Mouse (Mus musculus) liver, embryonic 15.5 days (tissue): ENCODE results near the gene Ift43. TPM values are rescaled to one million over a fixed set of nuclear protein-coding genes. Genes with fewer than 3 reads are reported as not detected.
A peak's percentile ranks its signal among the peaks of the same experiment; 100 is the strongest.

ENCODE experiments used
- ATAC-seq: fragments of 200-750 bp; cut with Nextera tagmentation; 2 replicates; pipeline ENCODE4 v1.8.0; 2017; ENCODE audit warnings: moderate number of reproducible peaks, mild to moderate bottlenecking, moderate library complexity; ENCODE audit not compliant: insufficient read depth
- H3K27ac ChIP-seq: fragments of 300-500 bp; sonication (generic); replicated peaks from 2 replicates; pipeline ENCODE4 v1.5.1; 2015; ENCODE audit warnings: mild to moderate bottlenecking, inconsistent platforms
- H3K27me3 ChIP-seq: fragments of 300-500 bp; sonication (generic); 2 replicates; pipeline ENCODE4 v1.6.1; 2015; ENCODE audit warnings: mild to moderate bottlenecking, inconsistent platforms
- H3K36me3 ChIP-seq: fragments of 300-500 bp; sonication (generic); replicated peaks from 2 replicates; pipeline ENCODE4 v1.6.1; 2015; ENCODE audit warnings: moderate library complexity, mild to moderate bottlenecking, inconsistent platforms
- H3K4me1 ChIP-seq: fragments of 300-500 bp; sonication (generic); replicated peaks from 2 replicates; pipeline ENCODE4 v1.6.1; 2015; ENCODE audit warnings: inconsistent platforms
- H3K4me2 ChIP-seq: fragments of 300-500 bp; sonication (generic); 2 replicates; pipeline ENCODE4 v1.6.1; 2015; ENCODE audit warnings: moderate library complexity, mild to moderate bottlenecking, inconsistent platforms
- H3K4me3 ChIP-seq: fragments of 300-500 bp; sonication (generic); replicated peaks from 2 replicates; pipeline ENCODE4 v1.5.1; 2015; ENCODE audit warnings: mild to moderate bottlenecking, inconsistent platforms
- H3K9ac ChIP-seq: fragments of 300-500 bp; sonication (generic); 2 replicates; pipeline ENCODE4 v1.6.1; 2015; ENCODE audit warnings: moderate library complexity, mild to moderate bottlenecking, inconsistent platforms
- H3K9me3 ChIP-seq: fragments of 300-500 bp; sonication (generic); replicated peaks from 2 replicates; pipeline ENCODE4 v1.6.1; 2016; ENCODE audit warnings: inconsistent platforms
- WGBS: fragments of 180-500 bp; shearing (Covaris S2); methylation state at CpG from one replicate; pipeline ENCODE4 v1.1.7; 2015; ENCODE audit warnings: mixed read lengths; ENCODE audit not compliant: insufficient replicate concordance; 5-methylcytosine and 5-hydroxymethylcytosine counted together
- polyA plus RNA-seq: library from polyadenylated mRNA; unstranded; fragments of >200 nt; fragmentation: Nextera tagmentation; extraction: Ambion mirVana; gene quantifications from 2 replicates; pipeline ENCODE4 v1.2.1, GENCODE M21; 2015

Ift43 gene
- polyA plus RNA-seq, 1 experiment from 2014 or later, result 7.3 TPM

- no peak overlapping the region for H3K27ac ChIP-seq
- H3K4me1 ChIP-seq, result 0 out of 2 replicates have a peak, but pooled peaks cover 8% of the 10 kb centered on the region
- H3K4me2 ChIP-seq, result no peak overlapping the region
- no peaks in the 10 kb centered on the region for H3K36me3 ChIP-seq
- H3K9ac ChIP-seq, result no peak overlapping the region
- 72% methylated on average over 8 of the region's 8 CpGs for WGBS
- no peaks in the 10 kb centered on the region for H3K9me3 ChIP-seq
- no peak for ATAC-seq
- no peaks in the 10 kb centered on the region for H3K27me3 ChIP-seq
- no peak overlapping the region for H3K4me3 ChIP-seq
Observed at GRCm38 (mm10) chr12:86102686-86103085, 20.3 kb downstream of the Ift43 start.

DNA sequence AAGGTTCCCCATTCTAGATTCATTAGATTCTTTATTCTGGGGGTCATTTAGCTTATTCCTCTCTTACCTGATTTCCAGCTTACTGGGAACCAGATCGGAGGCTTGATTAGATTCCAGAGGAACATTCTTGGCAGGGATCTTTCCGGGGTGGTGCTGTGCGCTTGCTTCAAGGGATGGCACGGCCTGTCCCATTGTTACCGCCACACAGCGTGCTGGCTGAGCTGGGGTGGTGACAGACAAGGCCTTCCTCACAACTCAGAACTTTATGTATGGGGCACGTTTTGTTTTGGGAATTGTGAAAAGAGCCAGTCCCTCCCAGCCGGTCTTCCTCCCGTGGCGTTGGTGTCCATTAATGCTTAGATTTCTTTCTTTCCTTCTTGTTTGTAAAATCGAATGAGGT is 21.1 kb downstream of the Ift43 start:
- WGBS, result 73% methylated on average over 11 of the region's 11 CpGs

GRCm38 (mm10) chr12:86103852-86104251 is 21.5 kb downstream of the Ift43 start:
- Histone ChIP-seq H3K9me3 (no peaks in the 10 kb centered on the region), H3K9ac (no peak overlapping the region), H3K27ac (no peak overlapping the region), H3K4me3 (no peak overlapping the region), H3K4me1 (0 out of 2 replicates have a peak, but pooled peaks cover 8% of the 10 kb centered on the region), H3K4me2 (no peak overlapping the region), H3K36me3 (no peaks in the 10 kb centered on the region), H3K27me3 (no peaks in the 10 kb centered on the region)
- WGBS, result 58% methylated on average over 8 of the region's 8 CpGs
- no peak for ATAC-seq

More for the DNA sequence above, 21.1 kb downstream of the Ift43 start:
- H3K4me3 ChIP-seq, result no peak overlapping the region
- 0 out of 2 replicates have a peak, but pooled peaks cover 8% of the 10 kb centered on the region for H3K4me1 ChIP-seq
- no peaks in the 10 kb centered on the region for H3K27me3 ChIP-seq
- H3K36me3 ChIP-seq, result no peaks in the 10 kb centered on the region
- ATAC-seq, result no peak
- H3K9me3 ChIP-seq, result no peaks in the 10 kb centered on the region
- H3K4me2 ChIP-seq, result no peak overlapping the region
- H3K9ac ChIP-seq, result no peak overlapping the region
- H3K27ac ChIP-seq, result no peak overlapping the region

DNA sequence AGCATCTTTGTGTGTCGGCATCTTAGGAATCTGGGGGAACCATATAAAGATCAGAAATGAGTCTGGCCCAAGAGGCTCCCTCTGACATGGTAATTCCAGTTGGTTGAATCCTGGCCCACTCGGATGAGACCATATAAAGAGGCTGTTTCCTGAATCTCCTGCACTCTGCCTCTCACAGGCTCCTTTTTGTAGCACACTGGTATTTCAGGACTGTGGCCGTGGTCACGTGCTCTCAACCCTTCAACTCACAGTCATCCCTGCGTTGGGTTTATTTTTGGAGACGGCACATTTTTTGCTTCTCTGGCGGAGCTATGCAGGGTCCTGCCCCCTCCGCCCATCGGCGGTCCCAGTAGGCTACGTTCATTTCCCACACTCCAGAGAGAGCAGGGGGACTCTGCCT is 22.0 kb downstream of the Ift43 start:
- H3K27ac ChIP-seq, result no peak overlapping the region
- no peak overlapping the region for H3K4me2 ChIP-seq
- H3K9ac ChIP-seq, result no peak overlapping the region
- no peaks in the 10 kb centered on the region for H3K9me3 ChIP-seq
- H3K4me1 ChIP-seq, result 0 out of 2 replicates have a peak, but pooled peaks cover 8% of the 10 kb centered on the region
- no peak for ATAC-seq
- no peak overlapping the region for H3K4me3 ChIP-seq
- 74% methylated on average over 11 of the region's 11 CpGs for WGBS
- no peaks in the 10 kb centered on the region for H3K27me3 ChIP-seq
- H3K36me3 ChIP-seq, result no peaks in the 10 kb centered on the region

- 0 out of 2 replicates have a peak, but pooled peaks cover 8% of the 10 kb centered on the region for H3K4me1 ChIP-seq
- no peak overlapping the region for H3K9ac ChIP-seq
- H3K27ac ChIP-seq, result no peak overlapping the region
- H3K36me3 ChIP-seq, result no peaks in the 10 kb centered on the region
- 64% methylated on average over 10 of the region's 10 CpGs for WGBS
- no peak overlapping the region for H3K4me2 ChIP-seq
- no peaks in the 10 kb centered on the region for H3K9me3 ChIP-seq
- no peak for ATAC-seq
- H3K27me3 ChIP-seq, result no peaks in the 10 kb centered on the region
- no peak overlapping the region for H3K4me3 ChIP-seq
Observed at GRCm38 (mm10) chr12:86105546-86105945, 23.2 kb downstream of the Ift43 start.

DNA sequence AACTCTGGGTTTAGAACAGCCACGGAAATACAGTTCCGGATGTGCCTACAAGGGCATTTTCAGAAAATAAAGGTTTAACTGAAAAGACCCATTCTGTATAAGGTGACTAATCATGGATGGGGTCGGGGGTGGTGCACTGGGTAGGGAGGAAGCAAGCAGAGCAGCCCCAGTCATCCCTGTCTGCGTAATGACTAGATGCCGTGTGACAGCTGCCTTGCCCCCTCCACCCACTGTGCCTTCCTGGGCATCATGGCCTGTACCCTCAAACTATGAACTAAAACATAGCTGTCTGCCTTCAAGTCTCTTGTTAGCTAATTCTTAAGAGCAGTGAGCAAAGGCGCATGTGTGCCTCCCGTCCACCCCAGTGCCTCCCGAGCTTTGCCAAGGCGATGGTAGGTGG is 23.7 kb downstream of the Ift43 start:
- WGBS, result 71% methylated on average over 9 of the region's 9 CpGs
- Histone ChIP-seq H3K27ac (no peak overlapping the region), H3K4me3 (no peak overlapping the region), H3K27me3 (no peaks in the 10 kb centered on the region), H3K9ac (no peak overlapping the region), H3K36me3 (no peaks in the 10 kb centered on the region), H3K4me2 (no peak overlapping the region), H3K4me1 (0 out of 2 replicates have a peak, but pooled peaks cover 8% of the 10 kb centered on the region), H3K9me3 (no peaks in the 10 kb centered on the region)
- ATAC-seq, result no peak

DNA sequence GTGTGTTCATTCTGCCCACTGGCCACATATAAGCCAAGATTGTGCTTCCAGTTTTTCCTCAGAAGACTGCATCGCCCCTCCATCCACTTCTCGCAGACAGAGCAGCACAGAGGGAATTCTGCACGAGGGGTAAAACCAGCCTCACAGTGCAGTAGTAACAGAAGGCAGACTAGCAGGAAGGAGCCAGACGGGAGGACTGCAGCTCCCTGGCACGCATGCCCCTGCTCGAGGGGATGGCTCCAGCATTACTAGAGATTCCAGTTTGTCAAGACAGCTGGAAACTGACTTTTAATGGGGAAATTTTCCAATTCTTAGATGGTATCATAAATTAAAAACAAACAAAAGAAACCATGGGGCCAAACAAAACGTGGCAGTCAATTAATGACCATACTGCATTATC is 25.3 kb downstream of the Ift43 start:
- H3K4me1 ChIP-seq, result 0 out of 2 replicates have a peak, but pooled peaks cover 8% of the 10 kb centered on the region
- WGBS, result 59% methylated on average over 7 of the region's 7 CpGs
- ATAC-seq, result no peak
- H3K27ac ChIP-seq, result no peak overlapping the region
- no peak overlapping the region for H3K4me2 ChIP-seq
- H3K4me3 ChIP-seq, result no peak overlapping the region
- H3K9ac ChIP-seq, result no peak overlapping the region
- H3K9me3 ChIP-seq, result no peaks in the 10 kb centered on the region
- no peaks in the 10 kb centered on the region for H3K36me3 ChIP-seq
- H3K27me3 ChIP-seq, result no peaks in the 10 kb centered on the region

- 66% methylated on average over 4 of the region's 4 CpGs for WGBS
- Histone ChIP-seq H3K9me3 (no peaks in the 10 kb centered on the region), H3K36me3 (no peaks in the 10 kb centered on the region), H3K9ac (no peak overlapping the region), H3K4me1 (no peaks in the 10 kb centered on the region), H3K4me3 (no peak overlapping the region), H3K27me3 (no peaks in the 10 kb centered on the region), H3K27ac (no peak overlapping the region), H3K4me2 (no peak overlapping the region)
- no peak for ATAC-seq
Observed at GRCm38 (mm10) chr12:86109531-86109930, 27.2 kb downstream of the Ift43 start.

- Histone ChIP-seq H3K36me3 (no peaks in the 10 kb centered on the region), H3K4me3 (no peak overlapping the region), H3K4me1 (no peaks in the 10 kb centered on the region), H3K4me2 (no peak overlapping the region), H3K27me3 (no peaks in the 10 kb centered on the region), H3K9ac (no peak overlapping the region), H3K27ac (no peak overlapping the region), H3K9me3 (no peaks in the 10 kb centered on the region)
- ATAC-seq, result no peak
- 68% methylated on average over 2 of the region's 2 CpGs for WGBS
Observed at GRCm38 (mm10) chr12:86110637-86111036, 28.3 kb downstream of the Ift43 start.

GRCm38 (mm10) chr12:86116295-86116835 is 34.0 kb downstream of the Ift43 start:
- no peak overlapping the region for H3K27ac ChIP-seq
- H3K4me2 ChIP-seq, result no peak overlapping the region
- WGBS, result 72% methylated on average over 15 of the region's 15 CpGs
- H3K27me3 ChIP-seq, result no peaks in the 10 kb centered on the region
- no peaks in the 10 kb centered on the region for H3K4me1 ChIP-seq
- no peak for ATAC-seq
- no peak overlapping the region for H3K9ac ChIP-seq
- H3K36me3 ChIP-seq, result no peaks in the 10 kb centered on the region
- H3K4me3 ChIP-seq, result no peak overlapping the region
- no peaks in the 10 kb centered on the region for H3K9me3 ChIP-seq

DNA sequence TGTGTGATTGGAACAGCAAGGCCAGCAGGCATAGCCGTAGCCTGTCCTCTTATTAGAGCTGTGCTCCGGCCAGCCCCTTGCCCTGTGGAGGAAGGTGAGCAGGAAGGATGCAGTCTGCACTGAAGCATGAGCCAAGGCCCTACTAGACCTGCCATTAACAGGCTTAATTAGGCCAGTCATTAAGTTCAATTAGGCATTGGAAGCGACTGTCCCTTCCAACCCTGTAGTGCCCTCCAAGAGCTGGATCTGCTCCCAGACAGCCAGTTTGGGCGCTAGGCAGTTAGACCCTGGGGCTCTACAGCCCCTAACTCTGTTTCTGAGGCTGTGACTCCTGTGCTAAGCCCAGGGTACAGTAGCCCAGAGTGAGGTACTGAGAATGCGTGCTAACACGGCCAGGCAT is 41.7 kb downstream of the Ift43 start:
- ATAC-seq, result no peak

DNA sequence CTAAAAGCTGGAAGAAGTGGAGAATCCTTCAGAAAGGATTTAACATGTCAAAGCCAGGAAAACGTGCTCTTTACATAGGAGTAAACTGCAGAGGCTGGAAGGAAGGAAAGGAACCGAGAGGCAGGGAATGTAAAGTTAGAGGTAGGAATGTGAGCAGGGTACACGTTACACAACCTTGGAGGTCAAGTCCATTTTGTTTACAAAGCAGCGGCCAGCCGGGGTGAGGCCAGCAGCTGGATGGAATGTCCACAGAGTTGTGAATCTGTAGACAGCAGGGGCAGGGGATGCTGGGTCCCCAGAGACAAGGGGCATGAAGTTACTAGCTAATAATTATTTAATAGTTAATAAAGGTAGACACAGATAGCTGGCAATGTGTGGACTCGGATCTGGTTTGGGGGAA is 45.8 kb downstream of the Ift43 start:
- 50% methylated on average over 6 of the region's 6 CpGs for WGBS
- peak; percentile 22; the same call in 1 of the 2 replicates for ATAC-seq
- Histone ChIP-seq H3K9me3 (no peaks in the 10 kb centered on the region), H3K4me2 (no peak overlapping the region), H3K36me3 (no peaks in the 10 kb centered on the region), H3K4me1 (no peaks in the 10 kb centered on the region), H3K27ac (no peak overlapping the region), H3K9ac (no peak overlapping the region), H3K4me3 (no peak overlapping the region), H3K27me3 (no peaks in the 10 kb centered on the region)

More for the DNA sequence above, 41.7 kb downstream of the Ift43 start:
- Histone ChIP-seq H3K4me2 (no peak overlapping the region), H3K4me3 (no peak overlapping the region), H3K9me3 (no peaks in the 10 kb centered on the region), H3K36me3 (no peaks in the 10 kb centered on the region), H3K4me1 (no peaks in the 10 kb centered on the region), H3K27ac (no peak overlapping the region), H3K27me3 (no peaks in the 10 kb centered on the region), H3K9ac (no peak overlapping the region)
- WGBS, result 65% methylated on average over 6 of the region's 6 CpGs
